Mouse (Mus musculus) Patski (cell line): ENCODE measurements around the gene Pcbp3. TPM values are rescaled to one million over a fixed set of nuclear protein-coding genes. Genes with fewer than 3 reads are reported as not detected.

ENCODE experiments used
- ATAC-seq: fragments of 100-300 bp; one replicate; pipeline ENCODE4 v1.8.0; 2021
- CTCF ChIA-PET: fragments of 350-600 bp; sonication (Branson Sonifier 250); formaldehyde crosslinking; loops from one replicate; lab custom pipeline; 2022; ENCODE audit warnings: inconsistent platforms; lab: Charles Lee
- POLR2A ChIA-PET: fragments of 350-600 bp; sonication (Branson Sonifier 250); formaldehyde crosslinking; loops from one replicate; lab custom pipeline; 2022; ENCODE audit warnings: antibody characterized with exemption, inconsistent platforms; lab: Charles Lee
- DNase-seq: peaks from one replicate; pipeline ENCODE4 v3.0.0-alpha.2; 2011; ENCODE audit warnings: low read depth, low spot score
- H3K27me3 ChIP-seq: fragments of 371-371 bp; one replicate; pipeline ENCODE4 v1.5.1; 2021
- CTCF ChIP-seq: fragments of 100-300 bp; IDR thresholded peaks from one replicate; pipeline ENCODE4 v1.5.1; 2021
- in situ Hi-C: fragments of 300-500 bp; cut with MboI; formaldehyde crosslinking; loops from 3 replicates; pipeline ENCODE4 v1.11.1; 2018; ENCODE audit warnings: low pct_unique_long_range_greater_than_20kb, mixed read lengths
- polyA plus RNA-seq: library from polyadenylated mRNA; unstranded; gene quantifications from one replicate; pipeline ENCODE4 v1.2.3, GENCODE M21; 2021

The Pcbp3 gene
- polyA plus RNA-seq, 1 experiment from 2014 or later: 31.4 TPM

DNA sequence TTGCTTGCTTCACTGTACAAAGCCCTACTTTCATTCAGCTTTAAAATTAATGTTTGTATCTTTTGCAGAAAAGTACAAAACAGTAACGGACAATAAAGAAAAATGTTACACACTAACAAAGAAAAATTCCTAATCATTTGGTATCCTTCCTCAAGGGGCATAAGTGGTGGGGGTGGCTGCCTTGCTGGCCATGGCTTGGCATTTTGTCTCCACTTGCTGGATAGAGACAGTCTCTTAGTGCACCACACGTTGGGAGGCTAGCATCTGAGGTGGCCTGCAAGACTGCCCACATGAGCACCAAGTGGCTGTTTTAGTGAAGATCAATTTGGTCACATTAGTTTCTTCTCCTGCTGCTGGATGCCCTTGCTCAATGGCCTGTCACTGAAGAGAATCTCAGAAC lies 129.8 kb downstream of the Pcbp3 start:
- POLR2A ChIA-PET: no interaction called here
- in situ Hi-C loops: loop anchor here (10.0 kb wide), 1 partner anchor 423 kb away; the partner anchor contains the start of gene Pofut2

DNA sequence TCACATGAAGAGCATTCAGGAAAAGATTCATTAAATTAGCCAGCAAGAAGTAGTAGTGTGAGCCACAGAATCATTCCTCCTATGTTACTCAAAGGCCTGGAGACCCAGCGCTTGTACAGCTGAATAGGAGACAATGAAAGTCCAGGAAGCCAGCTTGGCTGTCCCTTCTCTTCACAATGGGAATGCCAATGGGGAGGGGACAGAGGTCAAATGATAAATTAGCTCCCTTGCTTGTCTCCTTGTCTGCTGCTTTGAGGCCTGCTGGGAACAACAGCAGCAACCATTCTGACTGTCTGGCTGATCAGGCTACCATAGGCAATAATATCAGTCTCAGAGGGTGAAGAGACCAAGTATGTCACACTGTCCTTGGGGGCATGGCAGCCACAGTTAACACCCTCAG lies 130.5 kb downstream of the Pcbp3 start:
- no peak for TF ChIP-seq CTCF
- no peaks in the 10 kb centered on the region for H3K27me3 ChIP-seq
- CTCF ChIA-PET: no interaction called here
- no peak for ATAC-seq
- POLR2A ChIA-PET: no interaction called here
- in situ Hi-C loops: loop anchor here (10.0 kb wide), 1 partner anchor 424 kb away; the partner anchor contains the start of gene Pofut2
- DNase-seq: no peak

More for the DNA sequence above, 129.8 kb downstream of the Pcbp3 start:
- CTCF ChIA-PET: no interaction called here
- no peaks in the 10 kb centered on the region for H3K27me3 ChIP-seq
- no peak for ATAC-seq
- TF ChIP-seq CTCF: no peak
- DNase-seq: no peak

DNA sequence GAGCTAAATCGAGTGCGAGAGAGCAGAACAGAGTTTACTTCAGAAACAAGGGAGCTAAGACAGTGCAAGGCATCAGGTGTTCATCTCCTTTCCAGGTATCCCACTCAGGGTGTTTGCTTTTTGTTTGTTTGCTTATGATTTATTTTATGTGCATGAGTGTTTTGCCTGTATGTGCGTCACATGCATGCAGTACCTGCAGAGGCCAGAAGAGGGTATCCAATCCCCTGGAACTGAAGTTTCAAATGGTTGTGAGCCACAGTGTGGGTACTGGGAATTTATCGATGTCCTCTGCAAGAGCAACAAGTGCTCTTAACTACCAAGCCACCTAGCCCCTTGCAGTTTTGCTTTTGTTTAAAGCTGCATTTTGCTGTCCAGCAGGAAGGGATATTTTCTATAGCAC lies 132.8 kb downstream of the Pcbp3 start:
- CTCF ChIA-PET: interaction anchor here (2.2 kb wide), 1 partner anchor 13 kb away, joined by 4 read pairs; no protein-coding TSS in a partner anchor

DNA sequence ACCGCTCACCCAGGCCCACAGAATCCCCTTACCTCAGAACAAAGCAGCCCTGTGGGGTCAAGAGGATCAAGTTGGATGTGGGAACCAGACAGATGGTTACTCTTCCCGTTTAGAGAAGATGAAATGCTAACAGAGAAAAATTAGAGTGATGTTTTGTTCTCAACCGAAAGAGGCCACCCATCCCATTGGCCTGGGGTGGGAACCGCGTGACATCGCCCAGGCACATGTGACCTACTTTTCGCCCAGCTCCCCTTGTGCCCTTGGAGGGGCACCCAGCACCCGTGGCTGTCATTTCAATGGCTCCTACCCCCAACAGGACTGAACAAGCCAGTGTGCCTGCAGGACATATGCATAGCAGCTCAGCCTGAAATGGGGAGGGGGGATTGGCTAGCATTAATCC lies 139.0 kb downstream of the Pcbp3 start:
- no peaks in the 10 kb centered on the region for H3K27me3 ChIP-seq
- ATAC-seq (no peak), DNase-seq (no peak)
- ChIA-PET CTCF (no interaction called here), POLR2A (no interaction called here)
- in situ Hi-C loops: no loop called here
- no peak for TF ChIP-seq CTCF

More for the DNA sequence above, 132.8 kb downstream of the Pcbp3 start:
- no peak for TF ChIP-seq CTCF
- ATAC-seq: no peak
- in situ Hi-C loops: no loop called here
- POLR2A ChIA-PET: no interaction called here
- no peaks in the 10 kb centered on the region for H3K27me3 ChIP-seq
- DNase-seq: no peak

DNA sequence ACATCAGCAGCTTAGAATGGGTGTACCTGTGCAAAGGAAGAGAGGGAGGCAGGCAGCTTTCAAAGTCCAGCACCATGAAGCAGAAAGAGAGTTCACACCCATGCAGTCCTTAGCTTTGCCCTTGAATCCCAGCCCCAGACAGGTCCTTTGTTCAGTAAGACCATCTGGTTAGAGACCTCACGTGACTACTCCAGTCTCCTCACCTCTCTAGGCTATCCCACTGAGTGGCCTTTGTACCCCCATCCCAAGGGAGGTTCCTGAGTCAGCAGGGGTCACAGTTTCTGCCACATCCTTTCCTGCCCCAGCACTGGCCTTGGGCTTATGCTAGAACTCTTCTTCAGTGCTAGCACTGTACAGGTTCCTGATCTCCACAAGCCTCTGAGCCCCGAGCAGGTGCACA lies 142.4 kb downstream of the Pcbp3 start:
- POLR2A ChIA-PET: interaction anchor here (0.6 kb wide), 1 partner anchor 234 kb away, joined by 3 read pairs; no protein-coding TSS in a partner anchor
- DNase-seq (no peak), ATAC-seq (no peak)
- CTCF ChIA-PET: no interaction called here
- TF ChIP-seq CTCF: no peak
- in situ Hi-C loops: no loop called here
- H3K27me3 ChIP-seq: no peaks in the 10 kb centered on the region

DNA sequence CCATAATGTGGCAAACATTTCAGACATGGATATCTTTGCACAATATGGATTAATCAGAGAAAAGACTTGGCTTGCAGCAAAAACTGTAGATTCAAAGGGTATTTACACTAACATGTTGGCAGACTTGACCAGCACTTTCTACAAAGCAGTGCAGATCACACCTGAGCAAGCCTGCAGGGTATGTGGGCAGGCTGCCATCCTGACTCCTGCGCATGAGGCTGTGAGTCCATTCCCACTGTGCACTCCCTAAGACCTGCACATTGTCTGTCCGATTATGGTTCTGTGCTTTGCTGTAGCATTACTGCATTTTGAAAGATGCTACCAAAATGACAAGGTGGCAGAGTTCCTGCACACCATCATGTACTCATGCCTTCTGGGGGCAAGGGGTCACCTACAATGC lies 143.3 kb downstream of the Pcbp3 start:
- H3K27me3 ChIP-seq: no peaks in the 10 kb centered on the region
- no peak for ATAC-seq
- TF ChIP-seq CTCF: no peak
- ChIA-PET CTCF (no interaction called here), POLR2A (no interaction called here)
- DNase-seq: no peak
- in situ Hi-C loops: no loop called here

DNA sequence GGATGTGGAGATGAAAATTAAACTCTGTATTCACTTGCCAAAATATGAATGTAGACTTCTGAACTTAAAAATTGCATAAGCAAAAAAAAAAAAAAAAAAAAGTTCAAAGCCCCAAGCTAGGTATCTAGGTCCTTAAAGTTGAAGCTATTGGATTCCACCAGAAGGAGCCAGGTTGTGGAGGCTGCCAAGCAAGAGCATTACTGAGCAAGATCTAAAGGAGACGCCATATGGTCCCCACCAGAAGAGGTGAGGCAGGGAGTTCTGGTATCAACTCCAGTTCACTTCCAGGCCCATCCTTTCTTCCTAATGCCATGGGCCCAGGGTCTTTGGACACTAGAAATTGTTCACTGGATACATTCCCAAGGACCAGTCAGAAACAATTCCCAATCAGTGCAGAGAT lies 144.8 kb downstream of the Pcbp3 start:
- no peak for TF ChIP-seq CTCF
- DNase-seq (no peak), ATAC-seq (no peak)
- in situ Hi-C loops: no loop called here
- ChIA-PET CTCF (interaction anchor here (0.8 to 1.5 kb wide), 5 partner anchors 12 to 216 kb away, joined by 3 to 4 read pairs (median 4); no protein-coding TSS in a partner anchor), POLR2A (no interaction called here)
- no peaks in the 10 kb centered on the region for H3K27me3 ChIP-seq

DNA sequence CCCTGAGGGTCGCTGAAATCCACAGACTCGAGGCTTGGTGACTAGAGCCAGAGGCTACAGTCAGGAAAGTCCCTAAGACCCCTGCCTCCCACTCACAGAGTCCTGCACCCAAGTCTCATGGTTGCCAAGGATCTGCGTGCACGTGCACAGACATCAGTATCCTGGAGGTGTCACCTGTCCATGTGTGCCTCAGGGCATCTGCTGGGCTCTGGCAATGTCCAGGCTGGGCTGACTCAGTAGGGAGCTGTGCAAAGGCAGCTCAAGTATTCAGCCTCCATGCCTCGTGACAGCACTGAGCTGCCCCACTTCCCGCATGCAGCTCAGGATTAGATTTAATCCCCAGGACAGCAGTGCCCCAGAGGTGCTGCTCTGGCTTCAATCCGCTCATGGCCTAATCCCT lies 145.3 kb downstream of the Pcbp3 start:
- H3K27me3 ChIP-seq: no peaks in the 10 kb centered on the region
- no peak for ATAC-seq
- CTCF ChIA-PET: interaction anchor here (0.8 to 1.5 kb wide), 5 partner anchors 13 to 217 kb away, joined by 3 to 4 read pairs (median 4); no protein-coding TSS in a partner anchor
- no peak for DNase-seq
- POLR2A ChIA-PET: no interaction called here
- no peak for TF ChIP-seq CTCF
- in situ Hi-C loops: no loop called here

DNA sequence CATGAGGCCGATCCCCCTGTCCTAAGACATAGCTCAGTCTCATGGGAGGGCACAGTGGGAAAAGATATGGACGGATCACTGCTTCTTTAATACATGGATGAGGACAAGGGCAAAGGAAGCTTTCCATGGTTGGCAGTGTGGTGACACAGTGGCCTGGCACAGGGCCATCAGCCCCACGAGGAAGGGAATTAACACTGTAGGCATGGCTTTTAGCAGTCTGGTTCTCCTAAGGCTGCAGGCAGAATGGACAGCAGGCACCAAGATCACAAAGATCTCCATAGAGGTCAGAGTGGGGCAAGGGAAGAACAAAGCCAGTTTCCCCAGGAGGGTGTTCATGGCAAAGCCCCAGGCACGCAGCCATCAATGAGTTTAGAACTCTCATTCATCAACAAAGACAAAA lies 146.2 kb downstream of the Pcbp3 start:
- DNase-seq (no peak), ATAC-seq (no peak)
- CTCF ChIA-PET: interaction anchor here (1.1 to 1.5 kb wide), 4 partner anchors 13 to 31 kb away, joined by 3 to 4 read pairs (median 4); no protein-coding TSS in a partner anchor
- no peak for TF ChIP-seq CTCF
- in situ Hi-C loops: no loop called here
- POLR2A ChIA-PET: no interaction called here
- H3K27me3 ChIP-seq: no peaks in the 10 kb centered on the region

DNA sequence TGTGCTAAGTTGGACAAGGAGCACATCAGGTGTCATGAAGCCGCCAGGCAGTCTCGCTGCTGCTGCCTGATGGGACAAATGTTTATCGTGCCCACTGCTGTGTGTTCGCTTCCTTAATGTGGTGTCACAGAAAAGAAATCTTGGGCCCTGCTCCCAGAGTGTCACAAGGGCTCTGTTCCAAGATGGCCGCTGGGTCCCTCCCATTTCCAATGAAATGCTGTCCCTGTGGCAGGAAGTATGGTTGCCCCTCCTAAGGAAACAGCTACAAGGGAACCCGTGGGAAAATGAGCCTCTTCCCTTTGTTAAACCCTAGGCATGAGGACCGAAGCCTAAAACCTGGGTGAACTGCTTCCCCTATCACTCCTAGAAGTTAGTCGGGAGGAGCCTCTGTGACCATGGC lies 146.9 kb downstream of the Pcbp3 start:
- no peaks in the 10 kb centered on the region for H3K27me3 ChIP-seq
- POLR2A ChIA-PET: no interaction called here
- TF ChIP-seq CTCF: no peak
- no peak for ATAC-seq
- in situ Hi-C loops: no loop called here
- no peak for DNase-seq
- CTCF ChIA-PET: interaction anchor here (1.1 kb wide), 2 partner anchors 12 to 31 kb away, joined by 3 to 4 read pairs; no protein-coding TSS in a partner anchor

DNA sequence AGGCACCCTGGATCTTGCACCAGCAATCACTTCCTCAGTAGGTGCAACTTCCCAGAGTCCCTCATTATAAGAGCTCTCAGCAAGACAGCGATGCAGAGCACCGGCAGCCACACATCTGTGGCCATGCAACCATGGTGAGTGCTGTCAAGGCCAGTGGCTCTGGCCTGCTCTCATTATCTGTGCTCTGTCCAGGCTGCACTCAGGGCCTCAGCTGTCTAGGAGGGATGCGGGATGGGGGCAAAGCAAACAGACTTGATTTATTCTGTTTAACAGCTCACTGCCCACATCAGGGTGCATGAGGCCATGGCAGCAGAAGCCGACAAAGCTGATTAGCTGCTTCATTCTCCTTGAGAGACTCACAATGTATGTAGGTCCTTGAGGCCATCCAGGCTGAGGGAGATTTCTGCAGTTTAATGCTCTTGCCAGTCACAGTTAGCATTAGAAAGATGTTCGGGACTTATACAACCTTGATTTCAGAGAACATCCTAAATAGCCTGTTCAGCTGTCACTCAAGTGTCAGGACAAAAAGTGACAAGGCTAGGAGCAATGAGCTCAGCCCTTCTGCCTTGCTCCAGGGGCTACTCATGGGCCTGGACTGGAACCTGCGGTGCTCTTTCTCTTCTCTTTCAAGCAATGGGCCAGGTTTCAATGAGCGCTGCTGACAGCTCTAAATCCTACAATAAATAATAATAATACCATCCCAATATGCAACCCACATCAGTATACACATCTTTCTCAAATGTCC lies 151.6 kb downstream of the Pcbp3 start:
- ChIA-PET CTCF (interaction anchor here (1.2 kb wide), 1 partner anchor 25 kb away, joined by 3 read pairs; no protein-coding TSS in a partner anchor), POLR2A (no interaction called here)
- no peaks in the 10 kb centered on the region for H3K27me3 ChIP-seq
- in situ Hi-C loops: no loop called here
- DNase-seq (no peak), ATAC-seq (no peak)
- TF ChIP-seq CTCF: no peak
